Mouse (Mus musculus): ENCODE results near the gene Vasp.

Gene Vasp

GRCm38 (mm10) chr7:19210010-19210409, 61.6 kb downstream of the Vasp start:
- DNase-seq (ENCODE audit: low spot score in 2 of 2), result no peak

GRCm38 (mm10) chr7:19209494-19209893, 62.1 kb downstream of the Vasp start:
- DNase-seq (ENCODE audit: low spot score in 2 of 2), result no peak

GRCm38 (mm10) chr7:19208944-19209472, 62.6 kb downstream of the Vasp start:
- no peak for DNase-seq (ENCODE audit: low spot score in 2 of 2)

- no peak for DNase-seq (ENCODE audit: low spot score in 2 of 2)
These were observed 63.3 kb downstream of the Vasp start for GRCm38 (mm10) chr7:19208201-19208910.
